Mouse (Mus musculus): Measurements from ENCODE around the gene Fance.

The Fance gene

DNA sequence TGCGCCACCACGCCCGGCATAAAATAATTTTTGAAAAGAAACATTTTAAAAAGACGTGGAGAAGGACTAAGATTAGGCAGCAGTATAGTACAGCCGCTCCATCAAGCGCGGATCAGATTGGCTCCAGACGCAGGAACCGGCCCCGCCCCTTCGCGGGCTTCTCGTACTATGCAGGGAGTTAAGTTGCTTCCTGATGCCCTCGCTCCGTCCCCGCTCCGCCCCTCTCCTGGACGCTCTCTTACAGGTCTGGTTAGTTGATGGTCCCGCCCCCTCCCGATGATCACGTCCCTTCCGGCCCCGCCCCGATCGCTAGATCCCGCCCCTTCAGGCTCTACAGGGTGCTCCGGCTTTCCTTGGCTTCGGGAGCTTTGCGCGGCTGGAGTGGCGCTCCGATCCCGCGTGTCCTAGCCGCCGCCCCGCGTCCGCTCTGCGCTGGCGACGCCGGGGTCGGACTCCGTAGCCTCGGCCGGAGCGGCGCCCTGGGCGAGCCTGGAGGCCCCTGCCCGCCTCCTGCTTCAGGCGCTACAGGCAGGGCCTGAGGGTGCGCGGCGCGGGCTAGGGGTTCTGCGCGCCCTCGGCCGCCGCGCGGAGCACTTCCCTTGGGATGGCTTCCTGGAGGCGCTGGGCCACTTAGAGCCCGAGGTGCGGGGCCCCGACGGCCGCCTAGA lies at the start of gene Fance:
Fance (plus strand) TSS at position 308 of the 668 bp plus-strand sequence.
- peak; percentile 99 for DNase-seq (ENCODE audit: low read depth, low spot score)

DNA sequence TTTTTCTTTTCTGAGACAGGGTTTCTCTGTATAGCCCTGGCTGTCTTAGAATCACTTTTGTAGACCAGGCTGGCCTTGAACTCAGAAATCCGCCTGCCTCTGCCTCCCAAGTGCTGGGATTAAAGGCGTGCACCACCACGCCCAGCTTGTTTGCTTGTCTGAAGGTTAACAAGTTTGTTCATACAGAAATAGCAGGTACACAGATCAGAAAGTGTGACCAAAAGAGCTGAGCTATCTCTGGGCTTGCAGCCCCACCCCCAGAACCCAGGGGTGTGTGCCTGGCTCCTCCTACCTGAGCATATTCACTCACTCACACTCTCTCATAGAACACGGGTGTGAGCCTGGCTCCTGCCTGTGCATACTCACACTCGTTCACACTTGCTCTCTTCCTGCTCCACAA lies 46.1 kb upstream of the Fance start:
- DNase-seq (ENCODE audit: low read depth, low spot score), result no peak

DNA sequence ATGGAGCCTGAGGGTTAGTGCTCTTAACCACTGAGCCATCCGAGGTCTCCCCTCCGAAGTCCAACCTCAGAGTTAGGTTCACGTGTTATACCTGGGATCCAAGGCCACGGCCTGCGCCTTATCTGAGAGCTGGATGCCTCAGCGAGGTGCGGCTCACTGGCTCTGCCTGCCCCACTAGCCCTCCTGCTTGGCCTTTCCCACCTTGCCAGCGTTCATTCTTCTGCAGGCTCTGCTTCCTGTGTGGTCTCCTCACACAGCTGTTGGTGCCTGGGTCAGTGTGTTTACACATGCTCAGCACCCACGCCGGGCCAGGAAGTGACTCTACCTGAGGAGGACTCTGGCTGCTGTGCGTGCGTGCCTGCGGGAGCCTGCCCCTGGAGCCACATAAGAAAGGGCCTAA lies 43.2 kb upstream of the Fance start:
- no peak for DNase-seq (ENCODE audit: low read depth, low spot score)

DNA sequence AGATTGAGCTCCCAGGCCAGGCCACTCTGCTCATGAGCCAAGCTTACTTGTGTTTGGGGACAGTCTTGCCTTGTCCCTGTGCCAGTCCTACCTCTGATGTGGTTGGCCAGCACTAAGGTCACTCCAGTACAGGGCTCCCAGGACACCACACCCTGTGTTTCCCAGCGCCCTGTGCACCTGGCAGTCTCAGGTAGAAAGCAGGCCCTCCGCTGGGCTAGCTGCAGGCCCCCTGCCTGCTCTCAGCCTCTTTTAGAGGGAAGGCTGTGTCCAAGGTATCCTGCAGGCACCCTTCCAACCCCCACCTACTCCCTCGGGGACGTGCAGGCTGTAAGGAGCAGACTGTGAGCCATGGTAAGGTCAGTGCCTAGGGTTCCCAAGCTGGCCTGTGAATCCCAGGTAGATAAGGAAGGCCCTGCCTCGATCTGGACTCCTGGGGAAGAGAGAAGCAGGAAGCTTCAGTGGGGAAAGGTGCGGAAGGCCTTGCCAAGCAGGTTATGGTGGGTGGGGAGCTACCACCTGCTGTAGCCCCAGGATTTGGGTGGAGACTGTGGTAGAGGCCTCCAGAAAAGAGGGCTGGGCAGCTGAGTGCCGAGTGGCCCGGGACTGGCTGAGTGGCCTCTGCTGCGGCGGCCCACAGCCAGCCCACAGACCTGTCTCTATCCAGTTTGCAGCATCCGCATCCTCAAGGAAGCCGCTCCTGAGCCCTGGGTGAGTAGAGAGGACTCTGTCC lies 41.6 kb upstream of the Fance start:
- DNase-seq (ENCODE audit: low read depth, low spot score), result no peak

DNA sequence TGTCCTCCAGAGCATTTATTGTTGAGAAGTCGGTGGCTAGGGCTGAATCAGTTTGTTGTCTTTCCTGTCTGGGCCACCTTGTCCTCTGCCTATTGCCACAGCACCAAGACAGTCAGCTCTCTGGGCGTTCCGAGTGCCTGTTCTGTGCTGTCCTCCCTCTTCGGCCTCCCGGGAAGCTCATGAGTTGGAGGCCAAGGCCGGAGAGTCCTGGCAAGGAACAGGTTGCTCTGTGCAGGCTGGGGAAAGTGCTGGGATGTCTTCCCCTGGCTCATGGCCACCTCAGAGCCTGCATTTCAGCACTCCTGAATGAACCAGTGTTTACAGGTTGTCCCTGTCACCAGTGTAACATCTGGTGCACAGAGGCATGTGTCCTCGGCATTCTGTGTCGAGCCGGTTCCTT lies 41.0 kb upstream of the Fance start:
- no peak for DNase-seq (ENCODE audit: low read depth, low spot score)

DNA sequence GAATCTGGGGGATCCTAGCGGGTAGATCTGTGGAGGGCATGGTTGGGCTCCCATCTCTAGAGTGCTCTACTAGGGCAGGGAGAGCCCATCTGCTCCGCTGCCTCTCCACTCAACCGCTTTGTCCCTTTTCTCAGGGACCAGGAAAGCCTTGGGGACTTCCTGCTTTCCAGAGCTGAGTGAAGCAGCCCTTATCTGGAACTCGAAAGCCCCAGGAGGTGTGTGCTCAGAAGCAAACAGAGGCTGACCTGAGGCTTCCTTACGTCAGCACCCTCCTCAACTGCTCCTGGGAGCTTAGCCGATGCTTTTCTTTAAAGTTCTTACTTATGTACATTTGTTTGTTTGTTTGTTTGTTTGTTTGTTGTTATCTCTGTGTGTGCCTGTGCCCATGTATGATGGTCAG lies 40.5 kb upstream of the Fance start:
- no peak for DNase-seq (ENCODE audit: low read depth, low spot score)

DNA sequence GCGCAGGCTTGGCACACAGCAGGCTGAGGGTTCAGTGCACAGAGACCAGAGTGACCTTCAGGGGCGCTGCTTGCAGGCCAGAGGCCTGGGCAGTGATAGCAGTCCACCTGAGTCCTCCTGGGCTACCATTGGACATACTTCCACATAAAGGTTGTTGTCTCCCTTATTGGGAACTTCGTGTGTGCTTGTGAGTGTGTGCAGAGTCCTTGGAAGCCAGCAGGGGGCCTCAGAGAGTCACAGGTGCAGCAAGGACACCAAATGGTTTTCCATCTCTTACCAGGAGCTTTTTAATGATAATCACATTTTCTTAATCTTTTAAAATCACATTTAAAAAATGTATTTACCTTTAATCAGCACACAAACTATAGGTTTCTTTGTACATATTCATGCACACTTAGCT lies 38.6 kb upstream of the Fance start:
- DNase-seq (ENCODE audit: low read depth, low spot score), result peak; percentile 15

DNA sequence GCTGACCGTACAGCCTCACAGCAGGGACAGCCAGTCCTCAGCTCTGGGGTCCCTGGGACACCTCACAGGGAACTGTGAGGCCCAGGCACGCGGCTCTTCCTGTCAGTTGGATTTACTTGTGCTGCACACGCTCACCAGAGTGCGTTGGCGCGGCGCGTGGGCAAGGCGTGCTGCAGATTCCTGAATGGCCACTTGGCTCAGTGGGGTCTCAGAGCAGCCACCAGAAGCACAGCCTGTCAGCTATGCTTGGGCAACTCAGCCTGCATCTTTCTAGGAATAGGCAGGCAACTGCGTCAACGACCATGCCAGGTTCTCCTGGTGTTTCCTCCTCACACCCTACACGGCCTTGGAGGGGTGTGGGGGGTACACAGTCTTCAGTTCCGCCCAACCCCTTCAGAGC lies 36.1 kb upstream of the Fance start:
- no peak for DNase-seq (ENCODE audit: low read depth, low spot score)

DNA sequence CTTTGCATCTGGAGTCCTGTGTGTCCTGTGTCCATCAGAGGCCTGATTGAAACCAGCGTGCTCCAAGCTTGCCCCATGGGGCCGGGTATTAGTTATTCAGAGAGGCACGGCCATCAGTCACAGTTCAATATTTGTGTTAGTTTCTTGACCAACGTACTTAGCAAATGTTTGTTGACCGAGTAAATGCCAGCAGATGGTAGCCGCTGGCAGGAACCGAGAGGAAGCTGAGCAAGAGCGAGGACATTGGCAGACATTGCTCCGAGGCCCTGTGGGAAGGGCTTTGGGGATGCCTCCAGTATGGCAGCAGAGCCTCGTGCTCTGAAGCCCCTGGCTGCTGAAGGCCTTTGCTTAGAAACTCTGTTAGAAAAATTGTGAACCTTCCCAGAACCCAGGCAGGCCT lies 35.6 kb upstream of the Fance start:
- no peak for DNase-seq (ENCODE audit: low read depth, low spot score)

DNA sequence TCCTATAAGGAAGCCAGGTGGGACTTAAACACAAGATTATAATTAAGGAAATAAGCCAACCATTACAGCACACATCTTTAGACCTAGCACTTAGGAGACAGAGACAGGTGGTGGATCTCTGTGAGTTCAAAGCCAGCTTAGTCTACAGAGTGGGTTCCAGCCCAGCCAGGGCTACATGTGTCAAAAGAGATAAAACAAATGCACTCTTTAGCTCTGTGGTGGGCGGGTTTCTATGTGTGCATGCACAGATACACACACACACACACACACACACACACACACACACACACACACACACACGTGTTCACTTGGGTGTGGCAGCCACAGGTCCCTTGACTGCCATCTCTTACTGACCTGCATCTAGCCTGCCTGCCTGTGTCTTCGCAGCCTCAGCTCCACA lies 35.2 kb upstream of the Fance start:
- DNase-seq (ENCODE audit: low read depth, low spot score), result no peak

DNA sequence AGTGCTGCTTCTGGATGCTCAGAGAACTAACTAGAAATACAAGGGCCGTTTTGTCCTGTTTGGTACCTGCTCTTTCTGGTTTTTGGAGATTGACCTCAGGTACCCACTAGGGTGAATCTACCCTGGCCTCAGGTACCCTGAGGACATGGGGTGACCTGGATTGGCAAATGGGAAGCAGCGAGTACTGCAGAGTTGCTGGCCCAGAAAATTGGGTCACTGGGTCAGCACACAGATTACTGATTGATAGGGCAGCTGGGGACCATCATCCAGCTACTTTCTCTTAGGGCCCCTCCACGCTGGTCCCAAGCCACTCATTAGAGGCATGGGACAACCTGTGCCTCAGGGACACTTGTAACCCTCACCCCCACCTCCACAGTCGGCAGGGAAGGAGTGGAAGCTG lies 34.1 kb upstream of the Fance start:
- no peak for DNase-seq (ENCODE audit: low read depth, low spot score)

DNA sequence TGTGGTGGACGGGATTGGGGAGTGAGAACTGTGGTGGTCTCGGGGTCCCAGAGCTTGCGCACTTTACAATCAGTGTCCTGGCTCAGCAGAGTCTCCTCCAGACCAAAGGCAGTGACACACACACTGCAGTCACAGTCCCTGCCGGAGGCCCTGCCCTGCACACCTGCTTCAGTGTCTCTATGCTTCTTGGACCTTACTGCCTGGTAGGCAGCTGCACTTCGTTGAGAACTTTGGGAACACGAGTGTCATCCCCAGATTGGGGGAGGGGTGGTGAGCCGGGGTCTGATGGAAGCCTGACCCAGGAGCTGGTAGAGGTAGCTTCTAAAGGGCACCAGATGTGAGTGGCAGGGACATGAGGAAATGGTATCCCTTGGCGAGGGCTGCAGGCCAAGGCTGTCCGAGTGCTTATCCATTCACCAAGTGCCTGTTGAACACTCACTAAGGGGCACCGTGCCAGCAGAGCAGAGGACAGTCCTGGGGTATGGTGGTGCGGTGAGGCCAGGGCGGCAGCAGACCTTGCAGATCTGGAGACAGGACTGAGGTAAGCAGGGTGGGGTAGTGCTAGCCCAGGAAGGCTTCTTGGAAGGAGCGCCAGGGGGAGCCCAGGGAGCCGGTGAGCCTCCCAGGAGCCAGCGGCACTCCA lies 33.4 kb upstream of the Fance start:
- DNase-seq (ENCODE audit: low read depth, low spot score), result no peak

DNA sequence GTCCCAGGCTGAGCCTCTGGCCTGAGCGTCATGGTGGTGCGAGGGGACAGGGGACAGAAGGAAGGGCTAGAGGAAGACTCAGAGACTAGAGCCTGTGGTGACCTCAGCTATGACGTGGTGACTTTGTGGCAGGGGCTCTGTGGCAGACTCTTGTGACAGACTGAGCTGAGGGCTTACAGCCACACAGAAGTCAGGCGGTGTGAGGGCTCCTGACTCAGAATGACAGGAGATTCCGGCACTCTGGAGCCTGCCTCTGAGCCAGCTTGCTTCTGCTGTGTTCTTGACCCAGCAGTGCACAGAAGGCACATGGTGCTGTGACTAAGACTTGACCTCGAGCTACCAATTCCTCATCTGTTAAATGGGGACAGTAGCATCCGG lies 32.9 kb upstream of the Fance start:
- DNase-seq (ENCODE audit: low read depth, low spot score), result no peak

DNA sequence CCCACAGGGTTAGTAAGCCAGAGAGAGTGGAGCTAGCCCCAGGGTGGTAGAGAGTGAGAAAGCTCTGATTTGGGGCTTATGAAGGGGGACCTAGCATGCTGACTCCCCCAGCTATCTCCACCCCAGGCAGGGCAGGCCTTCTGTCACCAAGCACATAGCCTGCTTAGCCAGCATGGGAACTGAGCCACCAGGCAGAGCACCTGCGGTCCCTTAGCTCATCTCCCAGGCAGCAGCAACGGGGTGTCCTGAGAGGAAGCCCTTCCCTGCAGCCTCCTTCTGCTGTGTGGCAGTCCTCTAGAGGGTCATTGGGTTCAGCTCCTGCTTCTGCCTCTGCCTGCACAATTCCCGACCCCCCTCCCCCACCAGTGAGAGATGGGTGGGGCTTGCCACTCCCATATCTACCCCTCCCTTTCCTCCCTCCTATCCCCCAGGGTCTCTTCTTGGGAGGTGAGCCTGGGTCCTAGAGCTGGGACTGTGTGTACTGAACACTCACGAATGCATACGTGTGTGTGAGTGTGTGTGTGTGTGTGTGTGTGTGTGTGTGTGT lies 32.4 kb upstream of the Fance start:
- no peak for DNase-seq (ENCODE audit: low read depth, low spot score)

DNA sequence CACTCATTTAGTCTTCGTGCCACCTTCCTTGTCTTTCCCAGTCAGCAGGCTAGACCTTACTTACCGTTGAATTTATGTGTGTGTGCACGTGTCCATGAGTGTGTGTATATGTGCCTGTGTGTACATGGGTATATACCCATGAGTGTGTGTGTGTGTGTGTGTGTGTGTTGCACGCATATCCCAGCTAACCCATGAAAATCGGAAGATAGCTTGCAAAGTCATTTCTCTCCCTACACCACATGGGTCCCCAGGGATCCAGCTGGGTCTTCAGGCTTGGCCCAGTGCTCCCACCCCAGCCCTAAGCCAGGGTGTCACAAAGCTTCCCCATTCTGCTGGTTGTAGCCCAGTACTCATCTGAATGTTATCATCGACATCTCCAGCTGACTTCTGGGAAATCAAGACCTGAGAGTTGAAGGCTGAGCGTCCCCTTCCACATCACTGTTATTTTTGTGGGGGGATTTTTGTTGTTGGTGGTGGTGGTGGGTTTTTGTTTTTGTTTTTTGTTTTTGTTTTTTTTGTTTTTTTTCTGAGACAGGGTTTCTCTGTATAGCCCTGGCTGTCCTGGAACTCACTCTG lies 31.4 kb upstream of the Fance start:
- no peak for DNase-seq (ENCODE audit: low read depth, low spot score)

DNA sequence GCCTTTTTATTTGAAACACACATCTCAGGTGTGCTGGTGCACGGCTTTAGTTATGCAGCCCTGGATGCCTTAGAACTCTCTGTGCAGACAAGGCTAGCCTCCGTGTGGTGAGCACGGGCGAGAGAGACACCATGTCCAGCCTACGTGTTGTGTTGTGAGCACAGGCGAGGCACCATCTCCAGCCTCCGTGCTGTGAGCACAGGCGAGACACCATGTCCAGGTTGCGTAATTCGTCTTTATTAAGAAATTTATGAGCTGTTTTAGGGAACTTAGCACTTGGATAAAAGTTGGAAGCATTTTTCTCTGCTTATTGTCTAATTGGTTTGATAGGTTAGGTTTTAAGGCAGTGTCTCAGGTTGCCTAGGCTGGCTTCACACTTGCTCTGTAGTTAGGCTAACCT lies 30.1 kb upstream of the Fance start:
- DNase-seq (ENCODE audit: low read depth, low spot score), result no peak

DNA sequence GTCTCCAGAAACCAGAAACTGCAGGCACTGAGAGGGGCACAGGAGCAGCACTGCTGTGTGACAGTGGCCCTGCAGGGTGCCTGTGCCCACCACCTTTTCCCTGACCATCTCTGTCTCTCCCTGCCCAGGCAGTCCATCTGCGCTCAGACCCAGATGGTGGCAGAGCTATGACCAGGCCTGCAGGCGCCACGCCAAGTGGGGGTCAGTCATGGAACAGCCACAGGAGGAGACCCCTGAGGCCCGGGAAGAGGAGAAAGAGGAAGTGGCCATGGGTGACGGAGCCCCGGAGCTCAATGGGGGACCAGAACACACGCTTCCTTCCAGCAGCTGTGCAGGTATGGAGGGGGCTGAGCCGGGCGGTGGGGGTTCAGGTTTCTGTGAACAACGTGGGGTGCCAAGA lies 27.2 kb upstream of the Fance start:
- no peak for DNase-seq (ENCODE audit: low read depth, low spot score)

DNA sequence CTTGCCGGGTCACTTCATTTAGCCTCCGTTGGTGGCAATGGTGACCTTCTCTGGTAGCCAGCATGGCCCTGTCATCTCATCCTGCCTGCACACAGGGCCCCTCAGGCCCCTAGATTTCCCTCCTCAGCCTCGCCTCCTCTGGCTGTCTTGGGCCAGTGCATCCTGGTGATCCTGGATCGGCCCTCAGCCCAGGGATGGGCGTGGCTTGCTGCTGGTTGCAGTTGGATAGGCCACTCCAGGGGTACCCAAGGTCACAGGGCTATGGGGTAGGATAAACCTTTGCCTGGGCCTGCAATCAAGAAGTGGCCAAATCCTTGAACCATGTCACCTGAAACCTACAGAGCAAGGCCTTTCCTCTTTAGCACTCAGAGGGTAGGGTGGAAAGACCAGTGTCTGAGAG lies 26.4 kb upstream of the Fance start:
- DNase-seq (ENCODE audit: low read depth, low spot score), result no peak

DNA sequence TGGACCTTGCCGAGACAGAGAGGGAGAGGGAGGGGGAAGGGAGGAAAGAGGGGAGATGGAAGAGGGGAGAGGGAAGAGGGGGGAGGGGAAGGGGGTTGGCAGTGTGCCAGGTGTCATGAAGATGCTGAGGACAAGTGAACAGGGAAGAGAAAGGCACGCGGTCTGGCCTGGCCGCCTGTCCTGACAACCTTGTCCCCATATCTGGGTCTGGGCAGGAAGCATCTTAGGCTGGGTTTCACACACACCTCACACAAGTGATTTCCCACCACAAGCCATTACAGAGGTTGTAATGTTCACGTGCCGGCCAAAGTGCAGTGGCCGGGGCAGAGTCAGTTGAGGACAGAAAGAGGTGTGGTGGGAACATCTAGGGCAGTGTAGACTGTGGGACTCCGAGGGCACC lies 25.7 kb upstream of the Fance start:
- no peak for DNase-seq (ENCODE audit: low read depth, low spot score)

DNA sequence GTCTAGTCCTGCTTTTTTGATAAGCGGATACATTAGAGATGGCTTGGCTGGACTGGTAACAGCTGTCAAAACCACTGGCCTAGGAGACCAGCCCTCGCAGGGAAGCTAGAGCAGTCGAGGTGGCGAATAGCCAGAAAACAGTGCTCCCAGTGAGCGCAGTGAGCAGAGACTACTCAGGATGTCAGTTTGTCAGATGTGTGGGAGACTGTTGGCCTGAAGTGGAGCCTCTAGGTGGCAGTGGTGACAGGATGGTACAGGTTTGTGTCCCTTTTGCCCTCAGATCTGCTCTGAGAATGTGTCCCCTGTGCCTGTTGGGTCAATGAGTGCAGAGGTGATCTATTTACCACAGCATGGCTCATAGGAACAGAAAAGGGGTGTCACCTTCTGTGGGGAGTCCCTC lies 25.3 kb upstream of the Fance start:
- DNase-seq (ENCODE audit: low read depth, low spot score), result no peak

DNA sequence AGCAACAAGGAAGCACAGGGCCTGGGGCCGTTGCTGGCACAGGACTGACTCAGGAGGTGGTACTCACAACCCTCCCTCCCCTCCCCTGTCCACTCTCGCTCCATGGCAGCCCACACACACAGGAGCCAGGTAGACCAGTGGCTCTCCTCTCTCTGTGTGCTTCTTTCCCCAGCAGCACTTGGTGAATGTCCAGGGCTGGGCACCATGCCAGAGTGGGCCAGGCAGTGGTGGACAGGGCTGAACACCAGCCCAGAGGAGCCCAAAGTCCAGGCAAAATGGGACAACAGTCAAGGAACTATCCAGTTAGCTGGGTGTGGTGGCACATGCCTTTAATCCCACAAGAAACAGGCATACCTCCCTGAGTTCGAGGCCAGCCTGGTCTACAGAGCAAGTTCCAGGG lies 23.1 kb upstream of the Fance start:
- no peak for DNase-seq (ENCODE audit: low read depth, low spot score)

DNA sequence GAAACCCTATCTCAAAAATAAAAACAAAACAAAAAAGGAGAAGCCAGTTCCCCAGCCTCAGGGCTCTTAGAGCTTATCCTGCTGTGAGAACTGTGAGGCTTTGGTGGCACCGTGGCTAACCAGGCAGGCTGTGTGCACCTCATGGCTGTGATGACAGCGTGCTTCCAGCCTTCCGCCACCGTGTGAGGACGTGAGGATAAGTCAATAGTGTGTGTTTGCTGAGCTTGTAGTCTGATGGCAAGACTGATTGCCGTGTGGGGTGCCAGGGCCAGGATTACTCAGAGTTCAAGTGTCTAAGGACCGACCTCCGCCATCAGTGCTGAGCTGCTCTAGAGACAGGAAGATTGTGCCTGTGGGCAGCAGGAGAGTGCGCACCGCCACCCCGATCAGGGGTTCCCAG lies 22.6 kb upstream of the Fance start:
- DNase-seq (ENCODE audit: low read depth, low spot score), result no peak

DNA sequence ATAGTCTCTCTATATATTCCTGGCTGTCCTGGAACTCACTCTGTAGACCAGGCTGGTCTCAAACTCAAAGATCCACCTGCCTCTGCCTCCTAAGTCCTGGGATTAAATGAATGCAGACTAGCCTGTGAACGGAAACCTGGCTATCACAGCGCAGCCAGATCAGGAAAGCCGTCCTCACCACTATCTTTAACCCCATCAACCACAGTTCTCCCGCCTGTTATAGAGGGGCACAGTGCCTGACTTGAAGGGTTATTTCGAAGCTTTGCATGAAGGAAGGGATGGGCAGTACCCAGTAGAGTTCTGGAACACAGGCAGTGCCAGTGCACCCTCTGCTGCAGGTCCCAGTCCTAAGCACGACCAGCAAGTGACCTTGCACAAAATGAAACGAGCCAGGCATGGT lies 22.0 kb upstream of the Fance start:
- no peak for DNase-seq (ENCODE audit: low read depth, low spot score)

Data from c-Kit-negative CD71-positive TER-119-positive erythroid progenitor cells, embryonic 14.5 days (primary cell).